Mouse (Mus musculus): ENCODE data around the gene Nckipsd. TPM values are rescaled to one million over a fixed set of nuclear protein-coding genes. Genes with fewer than 3 reads are reported as not detected.

Gene Nckipsd
- polyA plus RNA-seq, 1 experiment from 2014 or later: 6.8 TPM

GRCm38 (mm10) chr9:108847374-108847773 lies 39.2 kb downstream of the Nckipsd start:
- no peak for ATAC-seq
- WGBS: 69% methylated on average over 4 of the region's 4 CpGs
- no peak overlapping the region for H3K4me3 ChIP-seq (ENCODE audit: low read depth, low read length)
- H3K9ac ChIP-seq (ENCODE audit: low read depth, low read length): no peak overlapping the region
- no peaks in the 10 kb centered on the region for H3K4me1 ChIP-seq (replicated peaks; ENCODE audit: control insufficient read depth, insufficient read depth, low read length)
- H3K27me3 ChIP-seq (replicated peaks; ENCODE audit: control insufficient read depth, insufficient read depth, low read length): no peaks in the 10 kb centered on the region
- H3K27ac ChIP-seq (ENCODE audit: low read depth, low read length): no peak overlapping the region
- no peak overlapping the region for H3K4me2 ChIP-seq (replicated peaks; ENCODE audit: low read depth)
- no peak for TF ChIP-seq CTCF (IDR thresholded peaks at IDR 0.05; ENCODE audit: low read depth)
- no peaks in the 10 kb centered on the region for H3K9me3 ChIP-seq (ENCODE audit: control insufficient read depth)
- H3K36me3 ChIP-seq (ENCODE audit: control insufficient read depth, insufficient read depth): no peaks in the 10 kb centered on the region

DNA sequence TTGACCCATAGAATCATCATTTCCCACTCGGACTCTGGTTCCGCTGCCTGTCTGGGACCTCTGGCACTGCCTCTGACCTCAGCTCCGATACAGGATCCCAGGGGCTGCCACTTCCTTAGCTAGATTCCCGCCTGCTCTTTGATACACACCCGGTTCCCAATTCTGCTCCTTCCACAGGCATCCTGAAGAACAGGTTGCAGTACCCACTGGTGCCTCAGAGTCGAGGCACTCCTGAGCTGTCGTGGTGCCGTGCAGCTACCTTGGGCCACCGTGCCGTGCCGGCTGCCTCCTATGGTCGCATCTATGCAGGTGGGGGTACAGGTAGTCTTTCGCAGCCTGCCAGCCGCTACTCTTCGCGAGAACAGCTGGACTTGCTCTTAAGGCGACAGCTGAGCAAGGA lies 40.3 kb downstream of the Nckipsd start:
- 64% methylated on average over 17 of the region's 17 CpGs for WGBS
- no peak for ATAC-seq
- Histone ChIP-seq H3K36me3 (ENCODE audit: control insufficient read depth, insufficient read depth) (no peaks in the 10 kb centered on the region), H3K4me2 (replicated peaks; ENCODE audit: low read depth) (no peak overlapping the region), H3K4me3 (ENCODE audit: low read depth, low read length) (no peak overlapping the region), H3K4me1 (replicated peaks; ENCODE audit: control insufficient read depth, insufficient read depth, low read length) (no peaks in the 10 kb centered on the region), H3K27me3 (replicated peaks; ENCODE audit: control insufficient read depth, insufficient read depth, low read length) (no peaks in the 10 kb centered on the region), H3K27ac (ENCODE audit: low read depth, low read length) (no peak overlapping the region), H3K9ac (ENCODE audit: low read depth, low read length) (no peak overlapping the region), H3K9me3 (ENCODE audit: control insufficient read depth) (no peaks in the 10 kb centered on the region)
- no peak for TF ChIP-seq CTCF (IDR thresholded peaks at IDR 0.05; ENCODE audit: low read depth)

- peak within 1 kb of the TSS; percentile 77 for H3K27ac ChIP-seq (ENCODE audit: low read depth, low read length)
- peak within 1 kb of the TSS; percentile 90 for H3K4me2 ChIP-seq (replicated peaks; ENCODE audit: low read depth)
- H3K9me3 ChIP-seq (ENCODE audit: control insufficient read depth): no peaks in the 10 kb centered on the region
- H3K4me3 ChIP-seq (ENCODE audit: low read depth, low read length): peak within 1 kb of the TSS; percentile 60
- H3K9ac ChIP-seq (ENCODE audit: low read depth, low read length): peak within 1 kb of the TSS; percentile 54
- H3K4me1 ChIP-seq (replicated peaks; ENCODE audit: control insufficient read depth, insufficient read depth, low read length): no peaks in the 10 kb centered on the region
- no peak for TF ChIP-seq CTCF (IDR thresholded peaks at IDR 0.05; ENCODE audit: low read depth)
- H3K36me3 ChIP-seq (ENCODE audit: control insufficient read depth, insufficient read depth): peaks cover 17% of the 10 kb centered on the region; the same call in 1 of the 2 replicates
- WGBS: 88% methylated on average over 3 of the region's 3 CpGs
- ATAC-seq: no peak
- no peaks in the 10 kb centered on the region for H3K27me3 ChIP-seq (replicated peaks; ENCODE audit: control insufficient read depth, insufficient read depth, low read length)
Measured at GRCm38 (mm10) chr9:108852976-108853375, 44.8 kb downstream of the Nckipsd start, which contains the start of gene Slc26a6. TSS of gene Slc26a6 (plus strand) at chr9:108853283.

GRCm38 (mm10) chr9:108853635-108854240 lies 45.6 kb downstream of the Nckipsd start:
- TF ChIP-seq CTCF (IDR thresholded peaks at IDR 0.05; ENCODE audit: low read depth): peak; percentile 80

DNA sequence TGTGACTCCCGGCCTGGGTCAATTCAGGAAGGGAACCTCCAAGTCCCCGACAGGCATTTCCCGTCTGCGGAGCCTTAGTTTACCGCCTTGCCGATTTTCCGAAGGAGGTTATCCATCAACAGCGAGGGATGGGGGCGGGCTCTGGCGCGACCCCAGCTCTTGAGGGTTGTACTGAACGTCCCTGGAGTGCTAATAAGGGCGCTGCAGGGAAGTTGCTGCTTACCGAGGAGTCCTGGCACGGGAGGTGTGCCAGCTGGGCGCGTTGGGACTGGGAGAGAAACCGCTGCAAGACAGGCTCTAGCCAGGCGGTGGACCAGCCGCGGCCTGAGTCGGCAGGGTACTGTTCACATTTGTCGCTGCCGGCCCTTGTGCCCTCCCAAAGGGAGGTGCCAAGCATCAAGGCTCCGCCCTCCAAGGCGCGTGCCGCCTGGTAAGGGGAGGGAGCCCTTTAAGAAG lies 46.1 kb downstream of the Nckipsd start:
- Histone ChIP-seq H3K4me2 (replicated peaks; ENCODE audit: low read depth) (peak overlapping the region; percentile 90), H3K27ac (ENCODE audit: low read depth, low read length) (peak overlapping the region; percentile 77), H3K9me3 (ENCODE audit: control insufficient read depth) (no peaks in the 10 kb centered on the region), H3K9ac (ENCODE audit: low read depth, low read length) (peak overlapping the region; percentile 54), H3K27me3 (replicated peaks; ENCODE audit: control insufficient read depth, insufficient read depth, low read length) (no peaks in the 10 kb centered on the region), H3K4me3 (ENCODE audit: low read depth, low read length) (peak overlapping the region; percentile 60), H3K4me1 (replicated peaks; ENCODE audit: control insufficient read depth, insufficient read depth, low read length) (0 out of 2 replicates have a peak, but pooled peaks cover 5% of the 10 kb centered on the region), H3K36me3 (ENCODE audit: control insufficient read depth, insufficient read depth) (peaks cover 29% of the 10 kb centered on the region)
- no peak for TF ChIP-seq CTCF (IDR thresholded peaks at IDR 0.05; ENCODE audit: low read depth)
- peak; percentile 76 for ATAC-seq
- WGBS: 0% methylated on average over 28 of the region's 28 CpGs

More at GRCm38 (mm10) chr9:108853635-108854240, 45.6 kb downstream of the Nckipsd start:
- WGBS: 2% methylated on average over 25 of the region's 25 CpGs
- H3K9me3 ChIP-seq (ENCODE audit: control insufficient read depth): no peaks in the 10 kb centered on the region
- H3K27me3 ChIP-seq (replicated peaks; ENCODE audit: control insufficient read depth, insufficient read depth, low read length): no peaks in the 10 kb centered on the region
- H3K27ac ChIP-seq (ENCODE audit: low read depth, low read length): peak overlapping the region; percentile 77
- H3K36me3 ChIP-seq (ENCODE audit: control insufficient read depth, insufficient read depth): peaks cover 24% of the 10 kb centered on the region
- 0 out of 2 replicates have a peak, but pooled peaks cover 3% of the 10 kb centered on the region for H3K4me1 ChIP-seq (replicated peaks; ENCODE audit: control insufficient read depth, insufficient read depth, low read length)
- peak; percentile 84 for ATAC-seq
- H3K9ac ChIP-seq (ENCODE audit: low read depth, low read length): peak overlapping the region; percentile 54
- peak overlapping the region; percentile 60 for H3K4me3 ChIP-seq (ENCODE audit: low read depth, low read length)
- peak overlapping the region; percentile 90 for H3K4me2 ChIP-seq (replicated peaks; ENCODE audit: low read depth)

DNA sequence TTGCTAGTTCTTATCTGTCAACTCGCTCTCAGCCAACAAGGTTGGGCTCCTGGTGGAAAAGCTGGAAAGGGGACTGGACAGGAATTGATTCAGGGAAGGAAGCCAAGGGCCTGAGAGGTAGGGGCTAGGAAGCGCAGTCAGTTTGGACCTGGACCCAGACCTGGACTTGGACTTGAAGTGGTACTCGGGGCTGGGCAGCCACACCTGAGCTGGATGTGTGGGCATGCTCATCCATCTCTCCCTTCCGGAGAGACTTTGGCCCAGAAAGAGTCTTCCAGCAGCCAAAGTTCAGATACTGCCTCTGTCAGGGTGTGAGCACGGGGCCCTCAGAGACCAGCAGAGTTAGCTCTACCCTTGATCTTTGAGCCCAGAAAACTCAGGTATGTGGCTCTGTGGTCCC lies 47.2 kb downstream of the Nckipsd start:
- peak overlapping the region; percentile 77 for H3K27ac ChIP-seq (ENCODE audit: low read depth, low read length)
- 0 out of 2 replicates have a peak overlapping the region, but pooled peaks have one; percentile 54 for H3K9ac ChIP-seq (ENCODE audit: low read depth, low read length)
- 0 out of 2 replicates have a peak, but pooled peaks have one; percentile 16 for TF ChIP-seq CTCF (IDR thresholded peaks at IDR 0.05; ENCODE audit: low read depth)
- peak overlapping the region; percentile 60 for H3K4me3 ChIP-seq (ENCODE audit: low read depth, low read length)
- 42% methylated on average over 5 of the region's 5 CpGs for WGBS
- H3K27me3 ChIP-seq (replicated peaks; ENCODE audit: control insufficient read depth, insufficient read depth, low read length): no peaks in the 10 kb centered on the region
- H3K4me1 ChIP-seq (replicated peaks; ENCODE audit: control insufficient read depth, insufficient read depth, low read length): 0 out of 2 replicates have a peak, but pooled peaks cover 5% of the 10 kb centered on the region
- peak overlapping the region; percentile 90 for H3K4me2 ChIP-seq (replicated peaks; ENCODE audit: low read depth)
- H3K9me3 ChIP-seq (ENCODE audit: control insufficient read depth): no peaks in the 10 kb centered on the region
- peaks cover 40% of the 10 kb centered on the region for H3K36me3 ChIP-seq (ENCODE audit: control insufficient read depth, insufficient read depth)
- peak; percentile 42 for ATAC-seq
